Mouse (Mus musculus): Measurements from ENCODE around the gene Arhgap4. TPM values are rescaled to one million over a fixed set of nuclear protein-coding genes. Genes with fewer than 3 reads are reported as not detected.
A peak's percentile ranks its signal among the peaks of the same experiment; 100 is the strongest.

The Arhgap4 gene
- polyA plus RNA-seq (2015; fragmentation: Nextera tagmentation; extraction: Ambion mirVana), result 4.0 and 4.6 TPM in 2 replicates

GRCm38 (mm10) chrX:73921823-73922549 lies at the start of gene Arhgap4, which contains the start of gene Naa10:
Gene Arhgap4, minus strand, starts transcription at chrX:73921870.
Gene Naa10, minus strand, starts transcription at chrX:73921944.
- H3K9me3 ChIP-seq, result no peaks in the 10 kb centered on the region
- peak; percentile 99 for ATAC-seq (replicated peaks)
- H3K36me3 ChIP-seq (replicated peaks), result no peaks in the 10 kb centered on the region
- peak within 1 kb of the TSS; percentile 63 for H3K9ac ChIP-seq
- H3K27me3 ChIP-seq (replicated peaks), result no peaks in the 10 kb centered on the region
- H3K27ac ChIP-seq, result peak within 1 kb of the TSS; percentile 83
- WGBS, result 25% methylated on average over 43 of the region's 43 CpGs
- peaks cover 8% of the 10 kb centered on the region for H3K4me1 ChIP-seq
- H3K4me2 ChIP-seq, result peak within 1 kb of the TSS; percentile 75
- H3K4me3 ChIP-seq, result peak within 1 kb of the TSS; percentile 60

- H3K9ac ChIP-seq, result no peak overlapping the region
- H3K27ac ChIP-seq, result no peak overlapping the region
- H3K4me1 ChIP-seq, result no peaks in the 10 kb centered on the region
- H3K27me3 ChIP-seq (replicated peaks), result no peaks in the 10 kb centered on the region
- H3K9me3 ChIP-seq, result no peaks in the 10 kb centered on the region
- no peak overlapping the region for H3K4me2 ChIP-seq
- no peak for ATAC-seq (replicated peaks)
- H3K4me3 ChIP-seq, result no peak overlapping the region
- H3K36me3 ChIP-seq (replicated peaks), result no peaks in the 10 kb centered on the region
Observed at GRCm38 (mm10) chrX:73970781-73971180, 49.1 kb upstream of the Arhgap4 start.

- H3K27me3 ChIP-seq (replicated peaks), result no peaks in the 10 kb centered on the region
- no peaks in the 10 kb centered on the region for H3K9me3 ChIP-seq
- WGBS, result 95% methylated on average over 2 of the region's 2 CpGs
- no peak for ATAC-seq (replicated peaks)
- no peak overlapping the region for H3K4me2 ChIP-seq
- H3K27ac ChIP-seq, result no peak overlapping the region
- no peak overlapping the region for H3K4me3 ChIP-seq
- H3K36me3 ChIP-seq (replicated peaks), result no peaks in the 10 kb centered on the region
- no peaks in the 10 kb centered on the region for H3K4me1 ChIP-seq
- H3K9ac ChIP-seq, result no peak overlapping the region
Observed at GRCm38 (mm10) chrX:73969729-73970128, 48.1 kb upstream of the Arhgap4 start.

- Histone ChIP-seq H3K4me3 (no peak overlapping the region), H3K9me3 (no peaks in the 10 kb centered on the region), H3K4me1 (peaks cover 5% of the 10 kb centered on the region), H3K9ac (no peak overlapping the region), H3K4me2 (no peak overlapping the region), H3K27me3 (replicated peaks) (no peaks in the 10 kb centered on the region), H3K27ac (0 out of 2 replicates have a peak overlapping the region, but pooled peaks have one; percentile 50), H3K36me3 (replicated peaks) (no peaks in the 10 kb centered on the region)
- WGBS, result 74% methylated on average over 1 of the region's 1 CpGs
- ATAC-seq (replicated peaks), result no peak
Observed at GRCm38 (mm10) chrX:73969167-73969566, 47.5 kb upstream of the Arhgap4 start.

- peak overlapping the region; percentile 69 for H3K4me3 ChIP-seq
- H3K27me3 ChIP-seq (replicated peaks), result no peaks in the 10 kb centered on the region
- no peaks in the 10 kb centered on the region for H3K9me3 ChIP-seq
- peak overlapping the region; percentile 45 for H3K4me2 ChIP-seq
- no peaks in the 10 kb centered on the region for H3K36me3 ChIP-seq (replicated peaks)
- WGBS, result 21% methylated on average over 60 of the region's 60 CpGs
- peaks cover 22% of the 10 kb centered on the region for H3K4me1 ChIP-seq
- ATAC-seq (replicated peaks), result peak; percentile 87
- H3K9ac ChIP-seq, result peak overlapping the region; percentile 62
- H3K27ac ChIP-seq, result peak overlapping the region; percentile 99
Observed at GRCm38 (mm10) chrX:73967177-73968075, 45.8 kb upstream of the Arhgap4 start.

GRCm38 (mm10) chrX:73966248-73967176 lies 44.8 kb upstream of the Arhgap4 start, which contains the start of gene Hcfc1:
Gene Hcfc1, minus strand, starts transcription at chrX:73966357.
- no peaks in the 10 kb centered on the region for H3K9me3 ChIP-seq
- H3K4me3 ChIP-seq, result peak within 1 kb of the TSS; percentile 69
- peak; percentile 85 for ATAC-seq (replicated peaks)
- peak within 1 kb of the TSS; percentile 62 for H3K9ac ChIP-seq
- H3K27ac ChIP-seq, result peak within 1 kb of the TSS; percentile 99
- no peaks in the 10 kb centered on the region for H3K27me3 ChIP-seq (replicated peaks)
- H3K4me2 ChIP-seq, result peak within 1 kb of the TSS; percentile 75
- peaks cover 30% of the 10 kb centered on the region for H3K4me1 ChIP-seq
- no peaks in the 10 kb centered on the region for H3K36me3 ChIP-seq (replicated peaks)
- WGBS, result 24% methylated on average over 58 of the region's 58 CpGs

GRCm38 (mm10) chrX:73965307-73965706 lies 43.6 kb upstream of the Arhgap4 start:
- no peaks in the 10 kb centered on the region for H3K36me3 ChIP-seq (replicated peaks)
- H3K27me3 ChIP-seq (replicated peaks), result no peaks in the 10 kb centered on the region
- peak overlapping the region; percentile 62 for H3K9ac ChIP-seq
- 19% methylated on average over 20 of the region's 20 CpGs for WGBS
- H3K4me2 ChIP-seq, result peak overlapping the region; percentile 75
- H3K4me3 ChIP-seq, result peak overlapping the region; percentile 69
- no peak for ATAC-seq (replicated peaks)
- H3K9me3 ChIP-seq, result no peaks in the 10 kb centered on the region
- H3K27ac ChIP-seq, result peak overlapping the region; percentile 99
- H3K4me1 ChIP-seq, result peaks cover 30% of the 10 kb centered on the region

- peak overlapping the region; percentile 69 for H3K4me3 ChIP-seq
- peak overlapping the region; percentile 62; the same call in 1 of the 2 replicates for H3K9ac ChIP-seq
- ATAC-seq (replicated peaks), result no peak
- H3K4me2 ChIP-seq, result peak overlapping the region; percentile 75
- no peaks in the 10 kb centered on the region for H3K36me3 ChIP-seq (replicated peaks)
- no peaks in the 10 kb centered on the region for H3K9me3 ChIP-seq
- 39% methylated on average over 3 of the region's 3 CpGs for WGBS
- H3K4me1 ChIP-seq, result peaks cover 30% of the 10 kb centered on the region
- peak overlapping the region; percentile 99; the same call in 1 of the 2 replicates for H3K27ac ChIP-seq
- H3K27me3 ChIP-seq (replicated peaks), result no peaks in the 10 kb centered on the region
Observed at GRCm38 (mm10) chrX:73964363-73964762, 42.7 kb upstream of the Arhgap4 start.

GRCm38 (mm10) chrX:73954988-73955387 lies 33.3 kb upstream of the Arhgap4 start:
- Histone ChIP-seq H3K27me3 (replicated peaks) (no peaks in the 10 kb centered on the region), H3K4me2 (no peak overlapping the region), H3K9me3 (no peaks in the 10 kb centered on the region), H3K27ac (no peak overlapping the region), H3K4me3 (no peak overlapping the region), H3K36me3 (replicated peaks) (peaks cover 23% of the 10 kb centered on the region; the same call in 1 of the 2 replicates), H3K4me1 (no peaks in the 10 kb centered on the region), H3K9ac (no peak overlapping the region)
- 95% methylated on average over 6 of the region's 6 CpGs for WGBS
- ATAC-seq (replicated peaks), result no peak

GRCm38 (mm10) chrX:73952603-73953002 lies 30.9 kb upstream of the Arhgap4 start:
- Histone ChIP-seq H3K27ac (no peak overlapping the region), H3K4me3 (no peak overlapping the region), H3K36me3 (replicated peaks) (peaks cover 33% of the 10 kb centered on the region; the same call in 1 of the 2 replicates), H3K4me1 (no peaks in the 10 kb centered on the region), H3K4me2 (no peak overlapping the region), H3K27me3 (replicated peaks) (no peaks in the 10 kb centered on the region), H3K9me3 (no peaks in the 10 kb centered on the region), H3K9ac (no peak overlapping the region)
- WGBS, result 92% methylated on average over 5 of the region's 5 CpGs
- no peak for ATAC-seq (replicated peaks)

- WGBS, result 89% methylated on average over 10 of the region's 10 CpGs
- Histone ChIP-seq H3K9me3 (no peaks in the 10 kb centered on the region), H3K4me1 (no peaks in the 10 kb centered on the region), H3K36me3 (replicated peaks) (peaks cover 44% of the 10 kb centered on the region), H3K4me2 (no peak overlapping the region), H3K27ac (no peak overlapping the region), H3K9ac (no peak overlapping the region), H3K4me3 (no peak overlapping the region), H3K27me3 (replicated peaks) (no peaks in the 10 kb centered on the region)
- ATAC-seq (replicated peaks), result no peak; the same call in 1 of the 2 replicates
Observed at GRCm38 (mm10) chrX:73949341-73949740, 27.7 kb upstream of the Arhgap4 start.

Measured in midbrain, embryonic 15.5 days (tissue).